Mouse (Mus musculus) gastrocnemius, postnatal 36 days (tissue): ENCODE results near the gene Lsm14a. TPM values are rescaled to one million over a fixed set of nuclear protein-coding genes. Genes with fewer than 3 reads are reported as not detected.
A peak's percentile ranks its signal among the peaks of the same experiment; 100 is the strongest.

Source experiments
- DNase-seq, 2 experiments: peaks; one replicate each; pipeline ENCODE4 v3.0.0; 2022
- intact Hi-C: fragments of 180-260 bp; cut with DNase I; formaldehyde crosslinking; loops from one replicate; pipeline ENCODE4 v1.15.1; 2025
- long read RNA-seq, 2 experiments: library from polyadenylated mRNA; stranded (forward); transcript quantifications; one replicate each; pipeline ENCODE4 v2.0.0; 2021
- total RNA-seq, 2 experiments: library from RNA; stranded (reverse); gene quantifications; 2 replicates each; pipeline ENCODE4 v1.2.3; 2021

Gene Lsm14a
- 10 to 100 TPM; 73.3 to 84.3 TPM for total RNA-seq
- long read RNA-seq, experiment 1, transcript Lsm14a-201 (11 exons, 2,944 nt) = major isoform, 8 of 21 reads
- long read RNA-seq, experiment 1, partial matches to known transcripts = 5 of 21 reads
- long read RNA-seq, experiment 1, other reads (novel, unspliced or antisense) = 8 of 21 reads
- long read RNA-seq, experiment 2, transcript Lsm14a-201 (11 exons, 2,944 nt) = major isoform, 12 of 28 reads
- long read RNA-seq, experiment 2, partial matches to known transcripts = 2 of 28 reads
- long read RNA-seq, experiment 2, other reads (novel, unspliced or antisense) = 13 of 28 reads

DNA sequence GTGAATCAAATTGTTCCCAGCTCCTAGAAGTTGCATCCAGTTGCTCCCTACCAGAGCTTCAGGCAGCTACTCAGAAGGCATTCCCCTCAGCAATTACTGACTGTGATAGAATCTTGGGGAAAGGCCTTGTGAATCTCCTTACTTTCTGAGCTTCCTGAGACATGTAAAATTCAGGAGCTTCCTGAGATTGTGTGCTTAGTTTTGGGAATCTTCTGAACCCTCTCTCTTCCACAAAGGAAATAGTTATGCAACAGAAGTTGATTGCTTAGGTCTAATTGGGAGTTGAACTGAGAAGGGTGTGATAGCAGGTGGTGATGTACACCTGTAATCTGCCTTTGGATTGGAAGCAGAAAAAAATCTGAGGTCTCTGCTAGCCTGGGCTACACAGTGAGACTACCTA is at the start of gene Lsm14a:
Lsm14a (minus strand) TSS at position 101 of the 400 bp plus-strand sequence.
- intact Hi-C loops = no loop called here
- no peak for DNase-seq

DNA sequence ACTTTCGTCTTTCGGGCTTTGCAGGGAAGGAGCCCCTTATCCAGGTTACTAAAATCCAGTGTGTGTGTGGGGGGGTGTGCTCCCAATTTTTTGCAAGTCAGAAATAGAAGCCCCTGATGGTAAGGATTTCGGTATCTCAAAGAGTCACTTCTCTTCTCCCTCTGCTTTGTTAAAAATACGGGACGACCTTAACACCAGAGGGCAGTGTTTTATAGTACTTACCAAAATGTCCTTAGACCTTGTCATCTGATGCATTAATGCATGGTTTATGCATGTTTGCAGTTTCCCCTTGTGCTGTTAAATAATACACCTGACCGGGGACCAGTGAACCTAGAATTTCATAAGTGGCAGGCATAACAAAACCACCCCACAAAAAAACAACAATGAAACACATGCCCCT is 45.8 kb upstream of the Lsm14a start:
- no peak for DNase-seq
- intact Hi-C loops = loop anchor here (2.0 kb wide), 1 partner anchor 234 kb away; no protein-coding TSS in a partner anchor

DNA sequence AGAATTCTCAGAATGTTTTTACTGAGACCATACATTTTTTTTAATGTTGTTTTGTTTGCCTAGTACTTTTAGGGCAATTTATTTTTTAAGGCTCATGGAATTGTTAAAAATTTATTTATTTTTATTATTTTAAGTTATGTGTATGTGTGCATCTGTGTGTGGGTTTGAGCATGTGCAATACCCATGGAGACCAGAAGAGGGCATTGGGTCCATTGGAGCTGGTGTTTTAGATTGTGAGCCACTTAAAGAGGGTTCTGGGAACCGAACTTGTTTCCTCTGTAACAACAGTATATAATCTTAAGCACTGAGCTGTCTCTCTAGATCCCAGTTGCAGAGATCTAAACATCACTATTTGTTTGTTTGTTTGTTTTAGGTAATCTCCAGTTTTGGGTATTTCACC is 40.5 kb upstream of the Lsm14a start:
- no peak for DNase-seq
- intact Hi-C loops = no loop called here

DNA sequence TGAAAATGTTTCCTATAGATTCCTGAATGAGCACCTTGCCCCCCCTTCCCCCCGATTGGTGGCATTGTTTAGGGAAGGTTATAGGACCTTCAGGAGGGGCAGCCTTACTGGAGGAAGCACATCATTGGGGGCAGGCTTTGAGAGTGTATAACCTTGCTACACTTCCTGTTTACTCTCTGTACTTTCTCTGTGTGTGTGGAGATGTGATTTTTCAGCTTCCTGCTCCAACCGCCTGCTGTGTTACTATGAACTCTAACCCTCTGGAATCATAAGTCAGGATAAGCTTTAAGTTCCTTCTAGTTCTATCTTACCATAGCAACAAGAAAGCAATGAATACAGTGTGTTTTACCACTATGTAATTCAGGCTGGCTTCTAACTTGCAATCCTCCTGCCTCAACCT is 28.1 kb upstream of the Lsm14a start:
- intact Hi-C loops = no loop called here
- DNase-seq = no peak

DNA sequence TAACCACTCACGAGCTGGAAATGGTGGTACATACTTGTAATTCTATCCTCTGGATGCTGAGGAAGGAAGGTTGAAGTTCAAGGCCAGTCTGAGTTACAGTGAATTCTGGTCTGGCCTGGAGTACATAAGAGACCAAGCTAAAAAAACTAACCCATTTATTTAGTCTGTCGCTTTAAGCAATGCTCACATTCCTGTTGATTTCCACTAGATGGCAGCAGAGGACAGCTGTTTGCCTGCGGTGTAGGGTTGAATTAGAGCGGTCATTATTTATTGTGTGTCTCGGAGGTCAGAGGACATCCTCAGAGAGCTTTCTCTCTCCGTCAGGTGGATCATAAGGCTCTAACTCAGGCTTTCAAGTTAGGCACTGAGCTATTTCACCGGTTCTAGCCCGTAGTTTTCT is 14.4 kb upstream of the Lsm14a start:
- peak in 1 of 2 experiments; percentile 10 for DNase-seq
- intact Hi-C loops = loop anchor here (5.0 to 10.0 kb wide), 3 partner anchors 205 to 757 kb away; partner anchors contain the start of gene Pepd

DNA sequence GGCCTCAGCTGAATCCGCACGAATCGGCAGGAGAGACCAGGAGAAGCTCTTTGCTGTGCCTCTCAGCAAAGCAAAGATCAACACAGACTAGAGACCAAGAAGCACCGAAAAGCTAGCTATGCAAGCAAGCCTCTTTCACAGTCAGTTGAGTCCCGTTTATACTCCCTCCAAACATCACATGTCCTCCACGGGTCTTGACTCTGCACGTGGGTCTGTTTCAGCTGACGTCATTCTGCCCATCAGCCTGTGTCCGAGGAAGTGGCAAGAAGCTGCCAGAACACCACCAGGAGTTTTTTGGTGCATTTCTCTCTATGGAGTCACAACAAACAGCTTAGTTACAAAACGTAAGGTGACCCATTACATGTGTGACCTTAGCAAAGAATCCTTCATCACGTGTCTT is 10.8 kb upstream of the Lsm14a start:
- no peak for DNase-seq
- intact Hi-C loops = loop anchor here (10.0 kb wide), 2 partner anchors 511 to 761 kb away; partner anchors contain the start of gene Pepd

DNA sequence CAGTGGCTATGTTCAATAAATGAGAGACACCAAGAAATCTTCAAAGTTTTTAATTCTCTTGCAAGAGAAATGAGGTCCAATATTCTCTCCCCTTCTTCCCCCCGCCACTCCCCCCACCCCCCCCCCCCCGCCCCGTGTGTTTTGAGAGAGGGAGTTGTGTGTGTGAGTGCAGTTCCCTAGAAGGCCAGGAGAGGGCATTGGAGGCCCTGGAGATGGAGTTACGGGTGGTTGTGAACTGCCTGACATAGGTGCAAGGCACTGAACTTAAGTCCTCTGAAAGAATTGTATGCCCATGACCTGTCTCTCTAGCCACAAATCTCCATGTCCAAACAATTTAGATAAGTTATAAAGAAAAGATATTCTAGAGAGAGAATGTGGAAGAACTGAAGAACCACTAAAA is 7.0 kb upstream of the Lsm14a start:
- no peak for DNase-seq
- intact Hi-C loops = loop anchor here (10.0 kb wide), 2 partner anchors 515 to 765 kb away; partner anchors contain the start of gene Pepd

DNA sequence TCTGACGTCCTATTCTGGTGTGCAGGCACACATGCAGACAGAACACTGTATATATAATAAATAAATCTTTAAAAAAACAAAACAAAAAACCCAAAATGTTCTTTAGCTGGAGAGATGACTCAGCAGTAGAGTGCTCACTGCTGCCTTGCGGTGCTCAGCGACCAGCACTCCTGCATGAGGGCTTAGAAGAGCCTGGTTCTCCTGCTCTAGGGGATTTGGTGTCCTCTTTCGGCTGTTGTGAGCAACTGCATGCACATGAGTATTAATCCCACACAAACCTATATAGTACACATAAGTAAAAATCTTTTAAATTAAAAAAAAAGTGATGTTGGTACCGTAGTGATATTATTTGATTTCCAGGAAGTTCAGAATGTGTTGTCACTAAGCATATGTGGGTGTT is 5.7 kb upstream of the Lsm14a start:
- DNase-seq = no peak
- intact Hi-C loops = no loop called here

DNA sequence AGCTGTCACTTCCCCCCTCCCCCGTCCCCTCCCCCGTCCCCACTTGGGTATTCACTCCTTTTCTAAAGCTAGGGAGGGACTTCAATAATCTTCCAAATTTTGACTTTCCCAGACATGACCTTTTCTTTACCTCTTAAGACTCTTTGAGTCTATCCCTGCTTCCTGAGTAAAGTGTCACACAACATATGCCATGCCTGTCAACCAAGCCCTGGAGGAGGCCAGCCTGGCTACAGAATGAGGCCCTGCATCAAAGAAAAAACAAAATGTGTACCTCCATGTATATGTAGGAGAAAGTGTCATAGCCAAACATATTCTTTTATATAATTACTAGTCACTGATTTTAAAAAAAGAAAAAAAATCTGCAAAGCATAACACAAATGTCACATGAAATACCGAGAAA is 3.7 kb upstream of the Lsm14a start:
- no peak for DNase-seq
- intact Hi-C loops = no loop called here

DNA sequence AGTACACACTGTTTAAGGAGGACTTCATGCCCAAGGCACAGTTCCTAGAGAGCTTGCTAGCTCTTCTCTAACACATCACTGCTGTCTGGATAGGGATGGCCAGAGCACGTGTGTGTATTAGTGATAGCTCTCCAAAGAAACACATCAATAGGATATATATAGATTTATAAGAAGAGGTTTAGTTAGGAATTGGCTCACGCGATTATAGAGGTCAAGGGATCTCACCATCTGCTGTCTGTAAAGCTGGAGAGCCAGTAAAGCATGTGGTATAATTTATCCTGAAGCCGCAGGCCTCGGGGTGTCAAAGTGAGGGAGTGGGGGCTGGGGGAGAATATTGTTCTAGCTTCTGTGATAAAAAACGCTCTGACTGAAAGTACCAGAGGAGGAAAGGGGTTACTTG is 2.6 kb upstream of the Lsm14a start:
- DNase-seq = no peak
- intact Hi-C loops = no loop called here

DNA sequence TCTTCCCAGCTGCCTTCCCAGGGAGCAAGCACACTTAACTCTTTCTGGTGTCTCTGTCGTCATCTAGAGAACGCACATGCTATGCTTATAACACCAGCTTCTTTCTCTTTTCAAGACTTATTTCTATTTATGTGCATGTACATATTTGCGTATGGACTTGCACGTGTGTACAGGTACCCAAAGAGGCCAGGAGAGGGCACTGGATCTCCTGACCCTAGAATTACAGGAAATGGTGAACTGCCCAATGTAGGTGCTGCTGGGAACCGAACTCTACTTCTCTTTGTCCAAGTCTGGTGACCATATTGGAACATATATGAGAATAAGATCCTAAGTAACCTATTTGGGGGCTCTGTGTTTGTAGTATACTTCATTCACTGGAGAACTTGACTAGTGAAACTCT is 1.5 kb upstream of the Lsm14a start:
- no peak for DNase-seq
- intact Hi-C loops = no loop called here

DNA sequence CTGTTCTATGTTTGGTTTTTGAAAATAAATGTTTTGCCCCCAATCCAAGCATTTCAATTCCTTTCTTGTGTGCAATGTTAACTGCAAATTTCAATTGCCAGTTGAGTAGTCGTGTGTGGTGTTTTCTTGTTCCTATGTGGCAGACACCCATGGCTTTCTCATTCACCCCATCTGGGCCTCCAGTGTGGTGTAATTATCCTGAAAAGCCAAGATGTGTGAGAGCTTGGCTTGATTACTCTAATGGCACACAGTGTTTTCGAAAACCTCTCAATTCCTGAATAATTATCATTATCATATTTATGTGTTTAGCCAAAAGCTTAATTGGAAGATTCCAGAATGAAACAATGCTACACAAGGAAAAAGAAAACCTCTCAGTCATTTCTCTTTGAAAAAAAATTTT is 976 bp upstream of the Lsm14a start:
- no peak for DNase-seq
- intact Hi-C loops = no loop called here

DNA sequence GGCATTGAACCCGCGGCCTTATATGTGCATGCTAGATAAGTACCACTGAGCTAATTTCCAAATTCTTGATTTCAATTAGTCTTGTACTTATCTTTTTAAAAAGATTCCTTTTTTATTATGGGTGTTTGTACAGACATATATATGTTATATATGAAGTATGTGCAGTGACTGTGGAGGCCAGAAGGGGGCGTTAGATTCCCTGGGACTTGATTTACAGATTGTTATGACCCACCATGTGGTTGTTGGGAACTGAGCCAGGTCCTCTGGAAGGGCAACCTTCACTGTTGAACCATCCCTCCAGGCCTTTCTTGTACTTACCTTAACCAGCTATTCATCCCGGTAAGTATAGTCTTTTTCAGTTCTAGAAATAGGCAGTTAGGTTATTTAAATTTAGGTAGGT is 780 bp downstream of the Lsm14a start:
- intact Hi-C loops = no loop called here

DNA sequence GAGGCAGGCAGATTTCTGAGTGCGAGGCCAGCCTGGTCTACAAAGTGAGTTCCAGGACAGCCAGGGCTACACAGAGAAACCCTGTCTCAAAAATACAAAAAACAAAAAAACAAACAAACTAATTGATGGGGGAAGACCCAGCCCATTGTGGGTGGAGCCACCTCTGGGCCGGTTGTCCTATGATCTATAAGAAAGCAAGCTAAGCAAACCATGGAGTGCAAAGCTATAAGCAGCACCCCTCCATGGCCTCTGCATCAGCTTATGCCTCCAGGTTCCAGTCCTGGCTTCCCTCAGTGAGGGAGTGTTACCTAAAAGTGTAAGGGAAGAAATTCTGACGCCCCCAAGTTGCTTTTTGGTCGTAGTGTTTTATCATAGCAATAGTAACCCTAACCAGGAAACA is 1.4 kb downstream of the Lsm14a start:
- no peak for DNase-seq
- intact Hi-C loops = no loop called here

More for the DNA sequence above, 780 bp downstream of the Lsm14a start:
- DNase-seq = no peak

DNA sequence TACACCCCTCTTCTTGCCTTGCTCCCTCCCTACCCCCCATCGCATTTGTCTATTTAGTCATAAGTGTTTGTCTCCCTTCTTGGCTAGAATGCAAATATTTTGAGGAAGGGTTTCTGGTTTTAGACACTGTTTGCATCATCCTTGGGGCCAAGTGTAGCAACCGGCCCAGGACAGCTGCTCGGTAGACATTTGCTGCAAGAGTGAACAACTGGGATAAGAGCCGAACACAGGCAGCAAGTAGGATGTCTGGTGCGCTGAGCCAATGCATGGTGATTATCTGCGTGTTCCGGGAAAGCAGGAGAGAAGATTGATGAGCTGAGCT is 2.3 kb downstream of the Lsm14a start:
- intact Hi-C loops = no loop called here
- peak in 1 of 2 experiments; percentile 9 for DNase-seq

DNA sequence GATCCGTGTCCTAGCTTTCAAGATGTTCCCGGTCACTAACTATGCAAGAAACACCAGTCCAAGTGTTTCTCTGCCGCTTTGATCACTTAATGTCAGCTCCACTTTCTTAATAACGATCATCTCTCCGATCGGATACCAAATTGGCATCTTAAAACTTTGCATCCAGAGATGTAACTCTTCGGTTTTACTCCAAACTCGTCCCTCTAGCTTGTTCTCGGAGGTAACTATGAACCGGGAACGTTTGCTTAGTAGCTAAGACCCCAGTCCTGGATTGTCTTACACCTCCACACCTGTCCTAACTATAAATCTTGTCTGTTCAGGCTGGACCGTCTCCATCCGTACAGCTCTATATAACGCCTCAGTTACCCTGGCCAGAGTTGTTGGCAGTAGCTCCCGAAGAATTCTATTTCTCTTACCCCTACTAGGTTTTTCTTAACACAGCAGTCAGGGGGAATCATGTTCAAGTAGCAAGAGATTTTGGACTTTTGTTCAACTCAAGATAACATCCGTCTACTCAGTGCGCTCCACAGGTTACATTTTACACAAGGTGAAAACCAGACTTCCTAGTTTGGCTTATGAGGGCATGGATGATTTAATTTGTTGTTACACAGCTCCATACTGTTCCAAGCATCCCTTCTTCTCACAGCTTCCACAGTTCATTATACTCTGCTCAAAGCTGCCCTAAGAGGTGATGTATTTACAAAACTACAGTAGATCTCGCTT is 2.8 kb downstream of the Lsm14a start:
- intact Hi-C loops = no loop called here
- peak; percentile 26 for DNase-seq

DNA sequence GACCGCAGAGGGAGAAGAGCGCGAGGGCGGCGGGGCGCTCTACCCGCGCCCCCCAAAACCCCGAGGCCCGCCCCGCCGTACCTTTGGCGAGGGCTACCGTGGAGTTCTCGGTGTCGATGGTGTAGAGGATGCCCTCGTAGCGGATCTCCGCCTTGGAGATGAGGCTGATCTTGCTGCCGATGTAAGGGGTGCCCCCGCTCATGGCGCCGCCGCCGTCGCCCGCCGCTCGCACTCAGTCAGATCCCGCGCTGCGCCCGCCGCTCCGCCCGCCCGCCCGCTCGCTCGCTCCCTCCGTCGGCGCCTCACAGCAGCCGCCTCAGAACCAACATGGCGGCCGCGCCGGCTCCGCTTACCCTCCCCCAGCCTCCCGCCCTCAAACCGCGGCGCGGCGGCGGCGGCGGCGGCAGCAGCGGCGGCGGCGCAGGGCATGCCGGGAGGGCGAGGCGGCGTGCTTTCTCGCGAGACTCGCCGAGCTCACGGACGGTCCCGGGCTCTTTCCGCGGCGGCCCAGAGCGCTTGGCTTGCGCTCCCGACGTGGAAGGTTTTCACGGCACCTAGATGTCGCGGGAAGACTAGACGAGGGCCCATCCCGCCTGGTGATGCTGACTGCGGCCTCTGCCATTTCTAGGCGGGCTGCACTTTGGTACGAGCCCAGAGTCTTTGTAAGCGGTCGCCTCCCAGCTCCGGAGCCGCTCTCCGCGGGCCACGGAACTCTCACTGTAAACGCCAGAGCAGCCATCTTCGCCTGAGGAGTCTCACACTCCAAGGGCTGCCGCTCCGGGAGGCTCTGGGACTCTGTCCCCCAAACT is 3.6 kb downstream of the Lsm14a start:
- DNase-seq = peak; percentile 91 to 93
- intact Hi-C loops = no loop called here

DNA sequence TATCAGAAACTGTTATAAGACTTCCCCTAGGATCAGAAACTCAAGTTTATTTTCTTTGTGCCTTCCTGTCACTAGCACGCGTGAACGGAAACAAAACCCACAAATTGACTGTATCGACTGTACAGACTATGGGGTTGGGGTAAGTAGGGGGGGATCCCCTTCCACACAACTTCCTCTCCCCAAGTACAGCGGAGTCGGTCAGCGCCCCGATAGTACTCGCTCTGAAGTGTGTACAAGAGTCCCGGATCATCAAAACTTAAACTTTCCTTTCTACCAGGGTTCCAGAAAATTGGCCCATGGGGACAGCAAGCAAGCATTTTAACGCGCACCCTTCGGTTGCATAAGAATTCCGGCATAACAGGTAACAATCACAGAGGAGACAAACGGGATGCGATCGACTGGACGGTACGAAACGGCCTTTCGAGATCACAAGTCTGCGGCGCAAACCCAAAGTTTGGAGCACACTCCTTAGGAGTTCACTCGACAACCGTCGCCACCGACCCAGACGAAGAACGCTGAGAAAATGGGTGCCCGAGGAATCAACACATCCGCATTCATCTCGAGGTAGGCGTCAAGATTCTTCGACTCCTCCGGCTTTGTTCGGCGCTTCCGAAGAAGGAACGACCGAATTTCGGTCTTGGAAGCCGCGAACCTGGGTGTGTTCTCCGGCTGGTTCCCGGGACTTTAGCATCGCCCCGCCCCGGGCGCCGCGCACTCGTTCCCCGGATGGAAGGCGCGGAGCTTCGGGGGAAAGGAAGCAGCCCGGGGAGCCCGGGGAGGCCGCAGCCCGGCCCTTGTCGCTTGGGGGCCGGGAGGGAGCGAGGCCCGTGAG is 4.5 kb downstream of the Lsm14a start:
- intact Hi-C loops = no loop called here
- DNase-seq = peak; percentile 53 to 67

DNA sequence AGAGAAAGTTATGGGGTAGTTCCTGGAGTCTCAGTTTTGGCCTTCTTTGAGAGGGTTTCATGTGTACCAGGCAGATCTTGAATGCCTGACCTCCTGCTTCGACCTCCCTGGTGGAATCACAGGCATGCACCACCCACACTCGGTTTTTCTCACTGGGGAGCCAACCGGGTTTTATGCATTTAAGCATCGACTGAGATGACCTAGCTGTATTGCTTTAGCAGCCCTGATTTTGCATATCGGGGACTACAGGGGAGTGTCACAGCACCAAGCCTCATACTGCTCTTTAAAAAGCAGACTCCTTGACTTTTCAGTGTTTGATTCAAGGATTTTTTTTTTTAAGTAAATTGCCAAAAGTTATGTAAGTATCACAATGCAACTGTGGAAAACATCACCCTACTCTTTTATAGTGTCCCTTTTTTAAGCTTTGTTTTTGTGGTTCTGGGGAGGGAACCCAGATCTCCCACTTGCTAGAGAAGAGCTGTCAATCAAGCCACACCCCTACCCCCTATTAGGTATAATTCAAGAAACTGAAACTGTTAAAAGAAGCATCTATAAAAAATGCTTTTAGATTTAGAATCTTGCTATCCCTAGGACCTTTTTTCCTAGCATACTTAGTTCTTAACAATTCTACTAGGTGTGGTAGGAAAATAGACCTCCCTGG is 5.2 kb downstream of the Lsm14a start:
- intact Hi-C loops = no loop called here
- DNase-seq = no peak

DNA sequence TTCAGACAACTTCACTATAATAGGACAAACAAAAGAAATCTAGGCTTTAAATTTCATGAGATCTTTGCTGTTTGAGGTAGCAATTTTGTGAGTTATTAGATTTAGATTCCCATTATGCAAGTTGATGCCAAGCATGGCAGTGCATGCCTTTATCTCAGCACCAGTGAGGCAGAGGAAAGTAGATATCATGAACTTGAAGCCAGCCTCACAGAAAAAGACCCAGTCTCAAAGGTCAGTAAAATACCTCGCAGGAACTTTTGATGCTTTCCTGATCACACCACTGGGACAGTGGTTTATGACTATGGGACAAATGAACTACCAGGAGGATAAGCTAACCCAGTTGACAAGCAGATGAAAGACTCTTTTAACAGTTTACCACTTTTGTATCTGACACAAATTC is 10.3 kb downstream of the Lsm14a start:
- intact Hi-C loops = no loop called here
- DNase-seq = no peak
